Mouse (Mus musculus): ENCODE measurements around the gene Mrpl27.

DNA sequence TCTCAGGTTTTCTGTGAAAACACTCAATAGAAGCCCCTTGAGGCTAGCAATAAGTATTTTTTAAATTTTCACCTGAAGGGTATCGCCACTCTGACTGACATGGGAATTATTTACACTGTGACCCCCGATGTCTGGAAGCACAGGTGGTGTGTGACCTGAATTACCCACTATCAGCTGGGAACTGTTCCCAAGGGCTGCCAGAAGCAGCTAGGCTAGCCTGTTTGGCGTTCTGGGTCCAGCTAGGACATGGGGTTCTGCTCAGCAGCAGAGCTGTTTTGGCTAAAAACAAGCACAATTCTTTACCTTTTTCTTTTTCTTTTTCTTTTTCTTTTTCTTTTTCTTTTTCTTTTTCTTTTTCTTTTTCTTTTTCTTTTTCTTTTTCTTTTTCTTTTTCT, 48.6 kb downstream of the Mrpl27 start:
- TF ChIP-seq ZNF384 (IDR thresholded peaks at IDR 0.05; ENCODE audit: low read depth, low read length) = no peak
- no peak for TF ChIP-seq MAFK (IDR thresholded peaks at IDR 0.05; ENCODE audit: insufficient read depth, low read depth, low read length)
- TF ChIP-seq ZC3H11A (IDR thresholded peaks at IDR 0.05; ENCODE audit: borderline replicate concordance, low read depth, low read length) = no peak
